Mouse (Mus musculus) hindbrain, embryonic 16.5 days (tissue): ENCODE results near the gene Rcsd1. TPM values are rescaled to one million over a fixed set of nuclear protein-coding genes. Genes with fewer than 3 reads are reported as not detected.

ENCODE experiments used
- ATAC-seq: fragments of 200-750 bp; cut with Nextera tagmentation; 2 replicates; pipeline ENCODE4 v1.8.0; 2017; ENCODE audit warnings: moderate TSS enrichment, moderate library complexity
- H3K27ac ChIP-seq: fragments of 300-500 bp; sonication (generic); 2 replicates; pipeline ENCODE4 v1.5.1; 2014; ENCODE audit warnings: low read depth, mild to moderate bottlenecking, control low read depth, low read length, moderate library complexity
- H3K27me3 ChIP-seq: fragments of 300-500 bp; sonication (generic); replicated peaks from 2 replicates; pipeline ENCODE4 v1.6.1; 2014; ENCODE audit warnings: low read length; ENCODE audit not compliant: control insufficient read depth, insufficient read depth
- H3K36me3 ChIP-seq: fragments of 300-500 bp; sonication (generic); 2 replicates; pipeline ENCODE4 v1.6.1; 2014; ENCODE audit warnings: mild to moderate bottlenecking, low read length, moderate library complexity, mixed read lengths; ENCODE audit not compliant: control insufficient read depth, insufficient read depth
- H3K4me1 ChIP-seq: fragments of 300-500 bp; sonication (generic); 2 replicates; pipeline ENCODE4 v1.6.1; 2014; ENCODE audit warnings: low read depth, low read length; ENCODE audit not compliant: control insufficient read depth, insufficient read depth
- H3K4me2 ChIP-seq: fragments of 300-500 bp; sonication (generic); 2 replicates; pipeline ENCODE4 v1.6.1; 2014; ENCODE audit warnings: mild to moderate bottlenecking, low read length, control low read depth, moderate library complexity
- H3K4me3 ChIP-seq: fragments of 300-500 bp; sonication (generic); 2 replicates; pipeline ENCODE4 v1.5.1; 2014; ENCODE audit warnings: mild to moderate bottlenecking, low read length, control low read depth, moderate library complexity
- H3K9ac ChIP-seq: fragments of 300-500 bp; sonication (generic); 2 replicates; pipeline ENCODE4 v1.6.1; 2014; ENCODE audit warnings: low read depth, mild to moderate bottlenecking, control low read depth, low read length, moderate library complexity
- H3K9me3 ChIP-seq: fragments of 300-500 bp; sonication (generic); 2 replicates; pipeline ENCODE4 v1.6.1; 2014; ENCODE audit warnings: mild to moderate bottlenecking, low read length, moderate library complexity; ENCODE audit not compliant: control insufficient read depth
- WGBS: fragments of 180-500 bp; shearing (Covaris S2); extraction: QIAGEN DNeasy Blood & Tissue Kit; methylation state at CpG from one replicate; pipeline ENCODE4 v1.1.7; 2014; 5-methylcytosine and 5-hydroxymethylcytosine counted together
- polyA plus RNA-seq: library from polyadenylated mRNA; unstranded; fragments of >200 nt; fragmentation: Nextera tagmentation; extraction: Ambion mirVana; gene quantifications from 2 replicates; pipeline ENCODE4 v1.2.1, GENCODE M21; 2015

Rcsd1 gene
- polyA plus RNA-seq, 1 experiment from 2014 or later: 9.5 TPM

- Histone ChIP-seq H3K27me3 (no peaks in the 10 kb centered on the region), H3K4me2 (peak overlapping the region; percentile 85), H3K36me3 (no peaks in the 10 kb centered on the region), H3K4me1 (peaks cover 19% of the 10 kb centered on the region), H3K27ac (peak overlapping the region; percentile 82), H3K9me3 (no peaks in the 10 kb centered on the region), H3K9ac (peak overlapping the region; percentile 72), H3K4me3 (peak overlapping the region; percentile 67)
- WGBS: 26% methylated on average over 17 of the region's 17 CpGs
- ATAC-seq: no peak
These were observed 74.3 kb downstream of the Rcsd1 start for GRCm38 (mm10) chr1:165635055-165635897.

- ATAC-seq: peak; percentile 99
- H3K9ac ChIP-seq: peak within 1 kb of the TSS; percentile 84
- WGBS: under 1% methylated on average over 51 of the region's 73 CpGs
- no peaks in the 10 kb centered on the region for H3K27me3 ChIP-seq
- peak within 1 kb of the TSS; percentile 85 for H3K4me2 ChIP-seq
- H3K36me3 ChIP-seq: no peaks in the 10 kb centered on the region
- H3K4me1 ChIP-seq: peaks cover 24% of the 10 kb centered on the region
- H3K27ac ChIP-seq: peak within 1 kb of the TSS; percentile 95
- no peaks in the 10 kb centered on the region for H3K9me3 ChIP-seq
- peak within 1 kb of the TSS; percentile 67 for H3K4me3 ChIP-seq
These were observed 75.2 kb downstream of the Rcsd1 start, which contains the start of gene Mpzl1 for GRCm38 (mm10) chr1:165634151-165634884. Gene Mpzl1, minus strand, starts transcription at chr1:165634538.

GRCm38 (mm10) chr1:165633345-165633744, 76.2 kb downstream of the Rcsd1 start:
- Histone ChIP-seq H3K27me3 (no peaks in the 10 kb centered on the region), H3K36me3 (no peaks in the 10 kb centered on the region), H3K4me3 (peak overlapping the region; percentile 67), H3K4me1 (peaks cover 24% of the 10 kb centered on the region), H3K9ac (peak overlapping the region; percentile 84), H3K27ac (peak overlapping the region; percentile 95), H3K9me3 (no peaks in the 10 kb centered on the region), H3K4me2 (peak overlapping the region; percentile 85)
- WGBS: under 1% methylated on average over 12 of the region's 12 CpGs
- ATAC-seq: no peak

GRCm38 (mm10) chr1:165631136-165631535, 78.4 kb downstream of the Rcsd1 start:
- Histone ChIP-seq H3K9ac (no peak overlapping the region), H3K27me3 (no peaks in the 10 kb centered on the region), H3K9me3 (no peaks in the 10 kb centered on the region), H3K4me3 (no peak overlapping the region), H3K4me1 (peaks cover 24% of the 10 kb centered on the region), H3K36me3 (no peaks in the 10 kb centered on the region), H3K4me2 (no peak overlapping the region), H3K27ac (no peak overlapping the region)
- no peak for ATAC-seq
- WGBS: 83% methylated on average over 8 of the region's 8 CpGs

GRCm38 (mm10) chr1:165629975-165630374, 79.6 kb downstream of the Rcsd1 start:
- Histone ChIP-seq H3K4me1 (peaks cover 19% of the 10 kb centered on the region), H3K27me3 (no peaks in the 10 kb centered on the region), H3K36me3 (no peaks in the 10 kb centered on the region), H3K9me3 (no peaks in the 10 kb centered on the region), H3K9ac (no peak overlapping the region), H3K4me2 (no peak overlapping the region), H3K27ac (no peak overlapping the region; the same call in none of the 2 replicates), H3K4me3 (no peak overlapping the region)
- ATAC-seq: no peak
- 35% methylated on average over 8 of the region's 8 CpGs for WGBS

- Histone ChIP-seq H3K27ac (no peak overlapping the region), H3K4me1 (peaks cover 19% of the 10 kb centered on the region), H3K4me2 (no peak overlapping the region), H3K36me3 (no peaks in the 10 kb centered on the region), H3K27me3 (no peaks in the 10 kb centered on the region), H3K9ac (no peak overlapping the region), H3K4me3 (no peak overlapping the region), H3K9me3 (no peaks in the 10 kb centered on the region)
- 97% methylated on average over 1 of the region's 1 CpGs for WGBS
- no peak for ATAC-seq
These were observed 81.0 kb downstream of the Rcsd1 start for GRCm38 (mm10) chr1:165628603-165629002.

GRCm38 (mm10) chr1:165625896-165626295, 83.7 kb downstream of the Rcsd1 start:
- Histone ChIP-seq H3K4me3 (no peak overlapping the region), H3K36me3 (peaks cover 3% of the 10 kb centered on the region; the same call in 1 of the 2 replicates), H3K27me3 (no peaks in the 10 kb centered on the region), H3K4me2 (no peak overlapping the region), H3K9ac (no peak overlapping the region), H3K27ac (no peak overlapping the region), H3K4me1 (peaks cover 8% of the 10 kb centered on the region), H3K9me3 (no peaks in the 10 kb centered on the region)
- ATAC-seq: no peak
- 73% methylated on average over 5 of the region's 5 CpGs for WGBS

- WGBS: 82% methylated on average over 5 of the region's 5 CpGs
- H3K27ac ChIP-seq: no peak overlapping the region
- H3K4me1 ChIP-seq: peaks cover 3% of the 10 kb centered on the region
- peaks cover 3% of the 10 kb centered on the region; the same call in 1 of the 2 replicates for H3K36me3 ChIP-seq
- no peak overlapping the region for H3K4me3 ChIP-seq
- H3K9ac ChIP-seq: no peak overlapping the region
- no peak overlapping the region for H3K4me2 ChIP-seq
- no peaks in the 10 kb centered on the region for H3K27me3 ChIP-seq
- no peak for ATAC-seq
- no peaks in the 10 kb centered on the region for H3K9me3 ChIP-seq
These were observed 84.5 kb downstream of the Rcsd1 start for GRCm38 (mm10) chr1:165625058-165625457.

- Histone ChIP-seq H3K9ac (no peak overlapping the region), H3K27ac (no peak overlapping the region), H3K4me1 (peaks cover 4% of the 10 kb centered on the region), H3K27me3 (no peaks in the 10 kb centered on the region), H3K36me3 (peaks cover 10% of the 10 kb centered on the region), H3K9me3 (peaks cover 3% of the 10 kb centered on the region; the same call in 1 of the 2 replicates), H3K4me2 (no peak overlapping the region), H3K4me3 (no peak overlapping the region)
- WGBS: 63% methylated on average over 9 of the region's 9 CpGs
- ATAC-seq: no peak
These were observed 91.3 kb downstream of the Rcsd1 start for GRCm38 (mm10) chr1:165618201-165618624.
